In the genomic region with DNA sequence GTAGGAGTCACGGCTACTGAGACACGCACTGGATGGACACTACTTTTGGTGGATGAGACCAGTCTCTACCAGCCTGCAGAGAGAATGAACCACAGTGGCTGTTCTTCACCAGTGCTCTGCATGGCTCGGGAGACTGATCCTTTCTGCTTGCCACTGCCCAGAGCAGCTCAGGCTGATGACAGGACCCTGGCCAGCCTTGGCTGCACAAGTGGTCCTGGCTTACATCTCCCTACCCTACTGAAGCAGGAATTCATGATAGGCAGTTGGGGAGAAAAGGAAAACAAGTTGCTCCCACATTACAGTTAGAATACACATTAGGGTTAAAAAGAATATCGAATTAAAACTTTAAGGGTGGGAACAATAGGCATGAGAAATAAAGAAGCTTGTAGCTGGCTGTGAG, we compare ENCODE assay signal across 28 mouse cellular contexts. TPM values are rescaled to one million over a fixed set of nuclear protein-coding genes. Genes with fewer than 3 reads are reported as not detected.
DNase-seq lines count a peak whose midpoint lies in the region; ATAC-seq and TF ChIP-seq lines count a peak whose summit lies in the region.
"Had no signal": no experiment of that assay in that cellular context is flagged by ENCODE, and none has a peak within 500 bp of the region (broad histone marks: within the 10 kb centered on the region; RNA-seq: fewer than 3 reads in every experiment).

No protein-coding gene starts in this region.

- peaks cover 18% of the 10 kb centered on the region for H3K4me1 ChIP-seq in heart, adult 2 months (ENCODE audit: control insufficient read depth, insufficient read depth, low read length)
- peaks cover 53% of the 10 kb centered on the region for H3K4me1 ChIP-seq in heart, embryonic 15.5 days (replicated peaks)
- H3K4me1 ChIP-seq in intestine, embryonic 16.5 days (ENCODE audit: control insufficient read depth, insufficient read depth, low read length) = peaks cover 4% of the 10 kb centered on the region; the same call in 1 of the 2 replicates
- no peaks in the 10 kb centered on the region for H3K4me1 ChIP-seq in midbrain, postnatal 0 days (ENCODE audit: insufficient read depth, low read length)
- H3K4me1 ChIP-seq: embryonic facial prominence, embryonic 15.5 days; hindbrain, embryonic 13.5 days had no signal

- no peaks in the 10 kb centered on the region for H3K27me3 ChIP-seq in heart, adult 2 months (ENCODE audit: control insufficient read depth, insufficient read depth, low read length)
- H3K27me3 ChIP-seq in heart, embryonic 15.5 days = no peaks in the 10 kb centered on the region
- H3K27me3 ChIP-seq in intestine, embryonic 16.5 days (replicated peaks; ENCODE audit: control insufficient read depth, insufficient read depth, low read length) = no peaks in the 10 kb centered on the region
- H3K27me3 ChIP-seq in midbrain, postnatal 0 days (ENCODE audit: insufficient read depth, low read length) = no peaks in the 10 kb centered on the region
- H3K27me3 ChIP-seq: CH12.LX; embryonic facial prominence, embryonic 15.5 days; hindbrain, embryonic 13.5 days; kidney, embryonic 15.5 days; Patski had no signal

- H3K4me3 ChIP-seq in heart, adult 2 months = no peak overlapping the region
- H3K4me3 ChIP-seq in heart, embryonic 15.5 days = no peak overlapping the region
- H3K4me3 ChIP-seq in intestine, embryonic 16.5 days (ENCODE audit: low read length) = no peak overlapping the region
- H3K4me3 ChIP-seq in midbrain, postnatal 0 days (ENCODE audit: low read depth, low read length) = no peak overlapping the region
- H3K4me3 ChIP-seq: embryonic facial prominence, embryonic 15.5 days; erythroblast, embryonic 14.5 days; forebrain, embryonic 10.5 days; hindbrain, embryonic 13.5 days; kidney, embryonic 15.5 days had no signal

- ATAC-seq in heart, embryonic 15.5 days (replicated peaks; ENCODE audit: insufficient number of reproducible peaks, insufficient read depth, low FRiP score, low read depth) = no peak; the same call in 1 of the 2 replicates
- no peak for ATAC-seq in intestine, embryonic 16.5 days
- ATAC-seq in midbrain, postnatal 0 days (ENCODE audit: low FRiP score) = no peak
- ATAC-seq: activated CD4-positive, CD25-positive, alpha-beta regulatory T cell, adult 4 months; forebrain, embryonic 14.5 days; hindbrain, postnatal 0 days; Patski had no signal

- 70% methylated on average over 4 of the region's 4 CpGs for WGBS in heart, adult 2 months
- 58% methylated on average over 4 of the region's 4 CpGs for WGBS in heart, embryonic 15.5 days
- 93% methylated on average over 4 of the region's 4 CpGs for WGBS in intestine, embryonic 16.5 days
- 93% methylated on average over 4 of the region's 4 CpGs for WGBS in midbrain, postnatal 0 days

- no peak overlapping the region for H3K4me2 ChIP-seq in heart, embryonic 15.5 days
- no peak overlapping the region for H3K4me2 ChIP-seq in intestine, embryonic 16.5 days (ENCODE audit: low read depth, low read length)
- H3K4me2 ChIP-seq in midbrain, postnatal 0 days (ENCODE audit: low read depth, low read length, poor library complexity, severe bottlenecking) = no peak overlapping the region
- H3K4me2 ChIP-seq: embryonic facial prominence, embryonic 15.5 days; hindbrain, embryonic 13.5 days; kidney, embryonic 15.5 days had no signal

- TF ChIP-seq EP300 in heart, adult 2 months (IDR thresholded peaks at IDR 0.05; ENCODE audit: insufficient read depth, low read depth, low read length) = peak; percentile 82; the same call in 1 of the 2 replicates

- no peaks in the 10 kb centered on the region for H3K9me3 ChIP-seq in heart, embryonic 15.5 days (replicated peaks)
- no peaks in the 10 kb centered on the region for H3K9me3 ChIP-seq in intestine, embryonic 16.5 days (ENCODE audit: control insufficient read depth, low read length)
- H3K9me3 ChIP-seq in midbrain, postnatal 0 days (ENCODE audit: low read length) = peaks cover 3% of the 10 kb centered on the region; the same call in 1 of the 2 replicates
- H3K9me3 ChIP-seq: embryonic facial prominence, embryonic 15.5 days; forebrain, embryonic 10.5 days; hindbrain, embryonic 13.5 days; kidney, embryonic 15.5 days had no signal

- intact Hi-C loops in heart, adult 2 months (cut with DNase I) = no loop called here
- intact Hi-C loops in heart, postnatal 14 days (cut with DNase I) = no loop called here

- H3K9ac ChIP-seq in heart, adult 2 months (ENCODE audit: low read depth, low read length) = no peak overlapping the region
- H3K9ac ChIP-seq in heart, embryonic 15.5 days = no peak overlapping the region
- H3K9ac ChIP-seq in intestine, embryonic 16.5 days (ENCODE audit: low read depth, low read length) = no peak overlapping the region
- H3K9ac ChIP-seq in midbrain, postnatal 0 days (replicated peaks; ENCODE audit: low read length, poor library complexity, severe bottlenecking) = no peak overlapping the region
- H3K9ac ChIP-seq: embryonic facial prominence, embryonic 15.5 days; hindbrain, embryonic 13.5 days; kidney, embryonic 15.5 days had no signal

- no peak for TF ChIP-seq CTCF in heart, adult 2 months (IDR thresholded peaks at IDR 0.05)
- no peak for TF ChIP-seq CTCF in midbrain, postnatal 0 days (IDR thresholded peaks at IDR 0.05)

- peak overlapping the region; percentile 63 for H3K27ac ChIP-seq in heart, adult 2 months
- H3K27ac ChIP-seq in heart, embryonic 15.5 days = peak overlapping the region; percentile 70
- no peak overlapping the region for H3K27ac ChIP-seq in intestine, embryonic 16.5 days (ENCODE audit: low read length)
- H3K27ac ChIP-seq in midbrain, postnatal 0 days (ENCODE audit: low read depth, low read length) = no peak overlapping the region
- H3K27ac ChIP-seq: embryonic facial prominence, embryonic 15.5 days; forebrain, embryonic 10.5 days; hindbrain, embryonic 13.5 days; hindbrain, postnatal 0 days; kidney, embryonic 15.5 days had no signal

- peak; percentile 38 to 59 for DNase-seq in heart, adult 2 months
- DNase-seq in heart, adult 9 months (ENCODE audit: low spot score in 2 of 2) = peak; percentile 51 to 62
- DNase-seq in heart, postnatal 14 days = peak; percentile 36 to 68
- DNase-seq in layer of hippocampus, adult 18-20 months (ENCODE audit: low spot score in 2 of 2) = no peak
- DNase-seq in midbrain, postnatal 0 days (ENCODE audit: low spot score) = no peak
- DNase-seq in frontal cortex, postnatal 36 days (ENCODE audit: low spot score in 2 of 2) = no peak
- DNase-seq: adrenal gland, adult 2 months; adrenal gland, postnatal 36 days; cerebellum, adult 11 months; cerebellum, adult 8-10 months; cerebellum, postnatal 14 days; embryo, embryonic 11 days; gastrocnemius, postnatal 36 days; kidney, adult 18-20 months had no signal

- H3K79me2 ChIP-seq in heart, adult 2 months (replicated peaks; ENCODE audit: control insufficient read depth, insufficient read depth, low read length) = no peaks in the 10 kb centered on the region

- H3K36me3 ChIP-seq in heart, adult 2 months (ENCODE audit: control insufficient read depth, insufficient read depth, low read length) = peaks cover 5% of the 10 kb centered on the region
- H3K36me3 ChIP-seq in heart, embryonic 15.5 days = no peaks in the 10 kb centered on the region
- no peaks in the 10 kb centered on the region for H3K36me3 ChIP-seq in intestine, embryonic 16.5 days (ENCODE audit: control insufficient read depth, insufficient read depth, low read length)
- no peaks in the 10 kb centered on the region for H3K36me3 ChIP-seq in midbrain, postnatal 0 days (ENCODE audit: insufficient read depth, low read length)
- H3K36me3 ChIP-seq: embryonic facial prominence, embryonic 15.5 days; forebrain, embryonic 10.5 days; kidney, embryonic 15.5 days had no signal

- no peak for TF ChIP-seq POLR2A in heart, adult 2 months (IDR thresholded peaks at IDR 0.05; ENCODE audit: insufficient read depth, low read depth, low read length)

RNA-seq across cellular contexts. Expression of a gene that starts 39.0 kb away (rescaled TPM):
- total RNA-seq in heart, adult 2 months (2021) = 1 to 10 TPM in 1 of 2 experiments, under 1 TPM in 1; 0.25 to 1.2 TPM
- polyA plus RNA-seq in heart, adult 2 months (2012; rRNA removed) = 0.06 and 0.14 TPM in 2 replicates
- 4.9 and 5.1 TPM in 2 replicates for polyA plus RNA-seq in heart, embryonic 15.5 days (2015; fragmentation: Nextera tagmentation; extraction: Ambion mirVana)
- under 1 TPM; 0.37 to 0.38 TPM for total RNA-seq in heart, postnatal 14 days (2021)
- total RNA-seq in layer of hippocampus, adult 18-20 months (2021) = 10 to 100 TPM; 15.1 to 18.3 TPM
- polyA plus RNA-seq in intestine, embryonic 16.5 days (2015; fragmentation: Nextera tagmentation; extraction: Ambion mirVana) = 0.48 and 0.49 TPM in 2 replicates
- 0.85 and 1.8 TPM in 2 replicates for total RNA-seq in midbrain, postnatal 0 days (2014; rRNA removed)
- 0.58 and 0.70 TPM in 2 replicates for polyA plus RNA-seq in midbrain, postnatal 0 days (2015; fragmentation: Nextera tagmentation; extraction: Ambion mirVana)
- total RNA-seq: CH12.LX; common myeloid progenitor, adult 5-6 weeks; hematopoietic stem cell, adult 5-6 weeks had no signal
- polyA plus RNA-seq: activated CD4-positive, CD25-positive, alpha-beta regulatory T cell, adult 4 months; erythroblast, embryonic 14.5 days; Patski had no signal

Comparison
In these comparisons a context has a peak if more than half of its experiments do, and no peak if none do; other contexts are left out.
1. DNase-seq: peak in heart, adult 2 months (2 of 2), heart, adult 9 months (2 of 2) and heart, postnatal 14 days (2 of 2); none in layer of hippocampus, adult 18-20 months (0 of 2), midbrain, postnatal 0 days (single experiment) and frontal cortex, postnatal 36 days (0 of 2).
2. H3K27ac ChIP-seq: peak in heart, adult 2 months (single experiment) and heart, embryonic 15.5 days (single experiment); none in intestine, embryonic 16.5 days (single experiment) and midbrain, postnatal 0 days (single experiment).